Mouse (Mus musculus) B cell, adult 2 months (primary cell): Measurements from ENCODE around the gene Zmynd12.

ENCODE experiments used
- DNase-seq, 2 experiments: peaks; one replicate each; pipeline ENCODE4 v3.0.0; 2022

Zmynd12 gene

GRCm38 (mm10) chr4:119422294-119422964 lies at the start of gene Zmynd12, which contains the start of gene Ppcs:
Gene Zmynd12, plus strand, starts transcription at chr4:119422814.
Gene Ppcs, minus strand, starts transcription at chr4:119422420.
- DNase-seq: peak; percentile 93 to 94

- no peak for DNase-seq
These were observed 41.0 kb upstream of the Zmynd12 start for GRCm38 (mm10) chr4:119381471-119382190.

GRCm38 (mm10) chr4:119389184-119389583 lies 33.4 kb upstream of the Zmynd12 start:
- DNase-seq: no peak

GRCm38 (mm10) chr4:119390369-119390768 lies 32.2 kb upstream of the Zmynd12 start:
- peak; percentile 35 to 37 for DNase-seq

- DNase-seq: no peak
These were observed 23.9 kb upstream of the Zmynd12 start for GRCm38 (mm10) chr4:119398751-119399150.

GRCm38 (mm10) chr4:119400896-119401295 lies 21.7 kb upstream of the Zmynd12 start:
- DNase-seq: no peak

- DNase-seq: no peak
These were observed 19.2 kb upstream of the Zmynd12 start for GRCm38 (mm10) chr4:119403431-119403830.

GRCm38 (mm10) chr4:119411877-119412650 lies 10.6 kb upstream of the Zmynd12 start:
- no peak for DNase-seq

GRCm38 (mm10) chr4:119412791-119413190 lies 9.8 kb upstream of the Zmynd12 start:
- no peak for DNase-seq

GRCm38 (mm10) chr4:119415072-119415753 lies 7.4 kb upstream of the Zmynd12 start, which contains the start of gene Ccdc30:
Gene Ccdc30, minus strand, starts transcription at chr4:119415521.
- DNase-seq: peak; percentile 85 to 87

- no peak for DNase-seq
These were observed 5.3 kb upstream of the Zmynd12 start for GRCm38 (mm10) chr4:119417270-119417669.

- no peak for DNase-seq
These were observed 4.7 kb upstream of the Zmynd12 start for GRCm38 (mm10) chr4:119417894-119418293.

- DNase-seq: no peak
These were observed 1.4 kb upstream of the Zmynd12 start for GRCm38 (mm10) chr4:119421191-119421590.

GRCm38 (mm10) chr4:119421921-119422293 lies 707 bp upstream of the Zmynd12 start:
- no peak for DNase-seq

GRCm38 (mm10) chr4:119425077-119425476 lies 2.5 kb downstream of the Zmynd12 start:
- DNase-seq: no peak

- no peak for DNase-seq
These were observed 3.0 kb downstream of the Zmynd12 start for GRCm38 (mm10) chr4:119425601-119426000.

- DNase-seq: no peak
These were observed 5.1 kb downstream of the Zmynd12 start for GRCm38 (mm10) chr4:119427680-119428079.

- peak; percentile 53 to 55 for DNase-seq
These were observed 8.1 kb downstream of the Zmynd12 start for GRCm38 (mm10) chr4:119430678-119431077.

GRCm38 (mm10) chr4:119437936-119438335 lies 15.3 kb downstream of the Zmynd12 start:
- no peak for DNase-seq

GRCm38 (mm10) chr4:119441836-119442235 lies 19.2 kb downstream of the Zmynd12 start:
- no peak for DNase-seq

GRCm38 (mm10) chr4:119442539-119442938 lies 19.9 kb downstream of the Zmynd12 start:
- DNase-seq: no peak

GRCm38 (mm10) chr4:119447261-119447660 lies 24.6 kb downstream of the Zmynd12 start:
- no peak for DNase-seq

GRCm38 (mm10) chr4:119447786-119448185 lies 25.2 kb downstream of the Zmynd12 start:
- DNase-seq: no peak
